Mouse (Mus musculus): ENCODE results near the gene Timp3.

DNA sequence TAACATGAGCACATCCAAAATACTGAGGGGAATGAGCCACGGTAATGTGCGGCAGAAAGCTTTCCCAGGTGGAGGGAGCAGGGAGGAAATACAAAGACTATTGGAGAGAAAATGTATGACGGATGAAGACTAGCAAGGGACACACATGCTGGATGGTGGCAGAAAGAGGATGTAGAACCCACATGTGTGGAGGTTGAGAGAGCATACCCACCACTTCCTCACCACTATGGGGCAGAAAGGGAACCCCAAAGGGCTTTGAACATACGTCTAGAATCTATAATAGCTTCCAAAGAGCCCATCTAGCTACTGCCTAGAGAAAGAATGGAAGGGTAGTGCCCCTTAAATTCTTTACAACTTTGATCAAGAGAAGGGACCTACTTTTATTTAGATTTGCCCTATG lies 85.5 kb downstream of the Timp3 start:
- TF ChIP-seq CTCF (IDR thresholded peaks at IDR 0.05; ENCODE audit: low read depth, low read length): no peak
- no peak for TF ChIP-seq POLR2A (IDR thresholded peaks at IDR 0.05; ENCODE audit: borderline replicate concordance, low read depth, low read length)

All from bone marrow macrophage, adult 2 months (primary cell).